Mouse (Mus musculus): Measurements from ENCODE around the gene Stk33.
A peak's percentile ranks its signal among the peaks of the same experiment; 100 is the strongest.

The Stk33 gene

GRCm38 (mm10) chr7:109358435-109359187 lies 80.3 kb downstream of the Stk33 start:
- no peak for DNase-seq (ENCODE audit: inconsistent age in 2 of 2, low spot score in 1 of 2)

- no peak for DNase-seq (ENCODE audit: inconsistent age in 2 of 2, low spot score in 1 of 2)
These were observed 81.0 kb downstream of the Stk33 start for GRCm38 (mm10) chr7:109357877-109358276.

GRCm38 (mm10) chr7:109347241-109347640 lies 91.6 kb downstream of the Stk33 start:
- no peak for DNase-seq (ENCODE audit: inconsistent age in 2 of 2, low spot score in 1 of 2)

GRCm38 (mm10) chr7:109331722-109332121 lies 107.2 kb downstream of the Stk33 start:
- no peak for DNase-seq (ENCODE audit: inconsistent age in 2 of 2, low spot score in 1 of 2)

GRCm38 (mm10) chr7:109328772-109329171 lies 110.1 kb downstream of the Stk33 start:
- DNase-seq (ENCODE audit: inconsistent age in 2 of 2, low spot score in 1 of 2) = no peak

GRCm38 (mm10) chr7:109326813-109327212 lies 112.1 kb downstream of the Stk33 start:
- DNase-seq (ENCODE audit: inconsistent age in 2 of 2, low spot score in 1 of 2) = no peak

- DNase-seq (ENCODE audit: inconsistent age in 2 of 2, low spot score in 1 of 2) = no peak
These were observed 113.2 kb downstream of the Stk33 start for GRCm38 (mm10) chr7:109325731-109326130.

- no peak for DNase-seq (ENCODE audit: inconsistent age in 2 of 2, low spot score in 1 of 2)
These were observed 113.7 kb downstream of the Stk33 start for GRCm38 (mm10) chr7:109325169-109325568.

GRCm38 (mm10) chr7:109309506-109309905 lies 129.4 kb downstream of the Stk33 start:
- DNase-seq (ENCODE audit: inconsistent age in 2 of 2, low spot score in 1 of 2) = no peak

GRCm38 (mm10) chr7:109295807-109296206 lies 143.1 kb downstream of the Stk33 start:
- no peak for DNase-seq (ENCODE audit: inconsistent age in 2 of 2, low spot score in 1 of 2)

- no peak for DNase-seq (ENCODE audit: inconsistent age in 2 of 2, low spot score in 1 of 2)
These were observed 143.5 kb downstream of the Stk33 start for GRCm38 (mm10) chr7:109295351-109295750.

- no peak for DNase-seq (ENCODE audit: inconsistent age in 2 of 2, low spot score in 1 of 2)
These were observed 148.4 kb downstream of the Stk33 start for GRCm38 (mm10) chr7:109290501-109290900.

- DNase-seq (ENCODE audit: inconsistent age in 2 of 2, low spot score in 1 of 2) = no peak
These were observed 149.8 kb downstream of the Stk33 start for GRCm38 (mm10) chr7:109289106-109289505.

- no peak for DNase-seq (ENCODE audit: inconsistent age in 2 of 2, low spot score in 1 of 2)
These were observed 156.8 kb downstream of the Stk33 start for GRCm38 (mm10) chr7:109282106-109282505.

GRCm38 (mm10) chr7:109276622-109277021 lies 162.3 kb downstream of the Stk33 start:
- DNase-seq (ENCODE audit: inconsistent age in 2 of 2, low spot score in 1 of 2) = peak; percentile 44 to 79

- no peak for DNase-seq (ENCODE audit: inconsistent age in 2 of 2, low spot score in 1 of 2)
These were observed 163.0 kb downstream of the Stk33 start for GRCm38 (mm10) chr7:109275901-109276300.

GRCm38 (mm10) chr7:109275151-109275550 lies 163.7 kb downstream of the Stk33 start:
- DNase-seq (ENCODE audit: inconsistent age in 2 of 2, low spot score in 1 of 2) = no peak

GRCm38 (mm10) chr7:109274289-109274688 lies 164.6 kb downstream of the Stk33 start:
- no peak for DNase-seq (ENCODE audit: inconsistent age in 2 of 2, low spot score in 1 of 2)

GRCm38 (mm10) chr7:109269046-109269445 lies 169.8 kb downstream of the Stk33 start:
- DNase-seq (ENCODE audit: inconsistent age in 2 of 2, low spot score in 1 of 2) = peak; percentile 40 to 53

GRCm38 (mm10) chr7:109267370-109267769 lies 171.5 kb downstream of the Stk33 start:
- DNase-seq (ENCODE audit: inconsistent age in 2 of 2, low spot score in 1 of 2) = no peak

- no peak for DNase-seq (ENCODE audit: inconsistent age in 2 of 2, low spot score in 1 of 2)
These were observed 172.7 kb downstream of the Stk33 start for GRCm38 (mm10) chr7:109266181-109266580.

- no peak for DNase-seq (ENCODE audit: inconsistent age in 2 of 2, low spot score in 1 of 2)
These were observed 173.3 kb downstream of the Stk33 start for GRCm38 (mm10) chr7:109265606-109266005.

Data from adrenal gland, adult (tissue).